Mouse (Mus musculus) hindbrain, embryonic 10.5 days (tissue): ENCODE results near the gene Cftr. TPM values are rescaled to one million over a fixed set of nuclear protein-coding genes. Genes with fewer than 3 reads are reported as not detected.

Experiments
- DNase-seq: peaks from one replicate; pipeline ENCODE4 v3.0.0-alpha.2; 2017; ENCODE audit warnings: low spot score
- H3K27ac ChIP-seq: fragments of 300-500 bp; sonication (generic); 2 replicates; pipeline ENCODE4 v1.5.1; 2016; ENCODE audit warnings: mild to moderate bottlenecking, moderate library complexity
- H3K27me3 ChIP-seq: fragments of 300-500 bp; sonication (generic); 2 replicates; pipeline ENCODE4 v1.6.1; 2016; ENCODE audit warnings: mild to moderate bottlenecking; ENCODE audit not compliant: poor library complexity, insufficient read depth, severe bottlenecking
- H3K36me3 ChIP-seq: fragments of 300-500 bp; sonication (generic); 2 replicates; pipeline ENCODE4 v1.6.1; 2016; ENCODE audit warnings: mild to moderate bottlenecking, moderate library complexity
- H3K4me1 ChIP-seq: fragments of 300-500 bp; sonication (generic); replicated peaks from 2 replicates; pipeline ENCODE4 v1.6.1; 2016; ENCODE audit warnings: mild to moderate bottlenecking
- H3K4me3 ChIP-seq: fragments of 300-500 bp; sonication (generic); 2 replicates; pipeline ENCODE4 v1.5.1; 2016; ENCODE audit warnings: mild to moderate bottlenecking, moderate library complexity
- H3K9me3 ChIP-seq: fragments of 300-500 bp; sonication (generic); 2 replicates; pipeline ENCODE4 v1.6.1; 2016; ENCODE audit warnings: mild to moderate bottlenecking, moderate library complexity
- WGBS: fragments of 180-500 bp; shearing (Covaris S2); methylation state at CpG from one replicate; pipeline ENCODE4 v1.1.7; 2016; 5-methylcytosine and 5-hydroxymethylcytosine counted together
- polyA plus RNA-seq: library from polyadenylated mRNA; unstranded; fragments of >200 nt; fragmentation: Nextera tagmentation; extraction: Ambion mirVana; gene quantifications from 2 replicates; pipeline ENCODE4 v1.2.1, GENCODE M21; 2016

Gene Cftr
- polyA plus RNA-seq: 0.21 and 0.24 TPM in 2 replicates

DNA sequence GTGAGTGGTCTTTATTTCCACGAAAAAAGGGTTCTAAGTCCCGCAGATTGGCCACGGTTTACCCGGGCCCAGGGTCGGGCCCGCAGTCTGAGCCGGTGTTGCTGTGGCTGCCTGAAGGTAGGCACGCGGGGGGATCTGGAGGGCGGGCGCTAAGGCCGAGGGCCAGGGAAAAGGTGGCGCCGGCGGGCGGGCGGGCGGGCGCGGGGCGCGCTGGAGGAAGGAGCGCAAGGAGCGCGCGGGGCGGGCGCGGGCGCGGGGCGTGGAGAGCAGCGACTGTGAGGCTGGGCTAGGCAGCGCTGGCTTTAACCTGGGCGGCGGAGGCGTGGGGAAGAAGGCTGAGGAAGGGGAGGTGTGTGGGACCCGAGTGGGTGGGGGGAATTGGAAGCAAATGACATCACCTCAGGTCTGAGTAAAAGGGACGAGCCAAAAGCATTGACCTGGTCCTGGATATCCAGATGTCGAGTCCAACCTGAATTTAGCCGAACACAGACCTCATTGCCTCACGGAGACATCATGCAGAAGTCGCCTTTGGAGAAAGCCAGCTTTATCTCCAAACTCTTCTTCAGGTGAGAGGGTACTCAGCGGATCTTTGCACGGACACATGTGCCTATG lies at the start of gene Cftr:
Gene Cftr (plus strand): TSS at position 377 of the 612 bp plus-strand sequence.
- Histone ChIP-seq H3K4me3 (peak within 1 kb of the TSS; percentile 64), H3K9me3 (no peaks in the 10 kb centered on the region), H3K27me3 (peaks cover 28% of the 10 kb centered on the region), H3K27ac (peak within 1 kb of the TSS; percentile 60; the same call in 1 of the 2 replicates), H3K4me1 (peaks cover 7% of the 10 kb centered on the region; the same call in 1 of the 2 replicates), H3K36me3 (no peaks in the 10 kb centered on the region)
- DNase-seq: peak; percentile 43
- WGBS: 2% methylated on average over 45 of the region's 45 CpGs

GRCm38 (mm10) chr6:18127206-18127983 lies 43.1 kb upstream of the Cftr start:
- H3K36me3 ChIP-seq: no peaks in the 10 kb centered on the region
- 72% methylated on average over 2 of the region's 2 CpGs for WGBS
- H3K27me3 ChIP-seq: no peaks in the 10 kb centered on the region
- no peak overlapping the region for H3K27ac ChIP-seq
- DNase-seq: no peak
- no peaks in the 10 kb centered on the region for H3K4me1 ChIP-seq
- no peak overlapping the region for H3K4me3 ChIP-seq
- H3K9me3 ChIP-seq: no peaks in the 10 kb centered on the region

DNA sequence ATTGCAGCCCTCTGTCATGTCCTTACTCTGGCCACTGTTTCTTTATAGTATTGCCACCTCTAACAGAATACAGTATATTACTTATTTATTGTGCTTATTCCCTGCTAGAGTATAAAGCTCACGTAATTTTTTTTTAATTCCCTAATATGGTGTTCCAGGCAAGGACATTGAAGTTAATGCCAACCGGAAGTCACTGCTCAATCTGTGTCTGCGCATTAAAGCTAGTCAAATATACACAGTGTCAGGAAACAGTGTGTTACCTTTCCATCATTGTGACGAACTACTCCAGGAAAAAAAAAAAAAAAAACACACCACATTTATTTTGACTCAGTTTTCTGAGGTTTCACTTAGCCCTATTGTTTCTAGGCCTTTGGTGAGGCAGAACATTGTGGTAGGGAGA lies 42.4 kb upstream of the Cftr start:
- no peaks in the 10 kb centered on the region for H3K4me1 ChIP-seq
- 86% methylated on average over 4 of the region's 4 CpGs for WGBS
- H3K9me3 ChIP-seq: no peaks in the 10 kb centered on the region
- no peak overlapping the region for H3K4me3 ChIP-seq
- DNase-seq: no peak
- H3K36me3 ChIP-seq: no peaks in the 10 kb centered on the region
- no peak overlapping the region for H3K27ac ChIP-seq
- H3K27me3 ChIP-seq: no peaks in the 10 kb centered on the region

DNA sequence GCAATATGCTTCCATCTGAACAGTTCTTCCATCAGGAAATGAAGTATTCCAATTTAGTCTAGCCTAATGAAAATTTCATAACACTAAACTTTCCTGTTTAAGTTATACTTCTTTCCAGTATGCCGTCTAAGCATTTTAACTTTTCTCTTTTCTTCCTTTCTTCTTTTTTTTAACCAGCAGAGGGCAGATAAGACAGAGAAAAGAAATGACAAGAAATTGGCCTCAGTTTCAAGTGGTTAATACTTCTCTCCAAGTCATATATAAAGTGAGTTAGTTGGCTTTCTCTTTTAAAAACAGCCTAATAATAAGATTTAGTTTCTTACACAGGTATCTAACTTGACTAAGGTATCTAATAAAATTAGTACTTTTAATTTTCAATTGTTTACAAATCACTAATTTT lies 35.2 kb upstream of the Cftr start:
- WGBS: 70% methylated on average over 1 of the region's 1 CpGs
- no peaks in the 10 kb centered on the region for H3K27me3 ChIP-seq
- no peak overlapping the region for H3K27ac ChIP-seq
- H3K4me1 ChIP-seq: no peaks in the 10 kb centered on the region
- H3K4me3 ChIP-seq: no peak overlapping the region
- DNase-seq: no peak
- no peaks in the 10 kb centered on the region for H3K36me3 ChIP-seq
- H3K9me3 ChIP-seq: no peaks in the 10 kb centered on the region

DNA sequence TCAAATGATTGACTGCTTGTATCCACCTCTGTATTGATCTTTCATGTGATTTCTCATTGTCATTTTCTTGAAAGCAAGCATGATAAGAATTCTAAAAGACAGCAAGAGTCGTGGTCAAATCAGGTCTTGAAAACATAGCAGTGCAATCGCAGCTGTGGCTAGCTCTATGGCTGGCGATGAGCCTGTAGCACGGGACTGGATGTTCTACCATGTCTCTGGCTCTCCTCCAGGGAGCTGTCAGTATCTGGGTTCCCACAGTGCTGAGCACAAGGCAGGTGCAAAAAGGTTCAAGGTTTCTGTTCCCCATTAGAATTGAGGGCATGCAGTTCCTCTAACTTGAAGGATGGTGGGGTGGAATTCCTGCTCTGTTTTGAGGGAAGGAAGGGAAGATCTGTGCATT lies 17.5 kb upstream of the Cftr start:
- no peaks in the 10 kb centered on the region for H3K27me3 ChIP-seq
- no peak for DNase-seq
- H3K36me3 ChIP-seq: no peaks in the 10 kb centered on the region
- H3K4me1 ChIP-seq: no peaks in the 10 kb centered on the region
- H3K27ac ChIP-seq: no peak overlapping the region
- WGBS: 81% methylated on average over 4 of the region's 4 CpGs
- H3K9me3 ChIP-seq: no peaks in the 10 kb centered on the region
- H3K4me3 ChIP-seq: no peak overlapping the region

DNA sequence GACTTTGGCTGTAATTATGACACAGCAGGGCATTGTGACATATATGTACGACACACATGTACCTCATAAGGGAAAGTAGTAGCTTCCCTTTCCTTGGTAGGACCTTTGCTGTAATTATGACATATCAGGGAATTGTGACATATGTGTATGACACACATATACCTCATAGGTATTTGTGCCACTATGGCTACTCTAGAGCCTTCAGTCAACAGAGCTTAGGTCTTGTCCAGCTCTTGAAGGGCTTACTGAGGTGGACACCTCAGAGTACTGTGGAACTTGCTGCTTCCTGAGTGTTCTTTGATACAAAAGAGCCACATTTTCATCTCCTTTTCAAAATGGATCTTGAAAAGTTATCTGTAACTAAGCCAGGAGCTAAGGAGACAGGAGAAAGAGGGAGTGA lies 869 bp upstream of the Cftr start:
- Histone ChIP-seq H3K36me3 (no peaks in the 10 kb centered on the region), H3K9me3 (no peaks in the 10 kb centered on the region), H3K4me3 (no peak overlapping the region; the same call in 1 of the 2 replicates), H3K4me1 (peaks cover 7% of the 10 kb centered on the region; the same call in 1 of the 2 replicates), H3K27ac (no peak overlapping the region), H3K27me3 (peaks cover 28% of the 10 kb centered on the region)
- DNase-seq: no peak
- WGBS: 83% methylated on average over 1 of the region's 1 CpGs

DNA sequence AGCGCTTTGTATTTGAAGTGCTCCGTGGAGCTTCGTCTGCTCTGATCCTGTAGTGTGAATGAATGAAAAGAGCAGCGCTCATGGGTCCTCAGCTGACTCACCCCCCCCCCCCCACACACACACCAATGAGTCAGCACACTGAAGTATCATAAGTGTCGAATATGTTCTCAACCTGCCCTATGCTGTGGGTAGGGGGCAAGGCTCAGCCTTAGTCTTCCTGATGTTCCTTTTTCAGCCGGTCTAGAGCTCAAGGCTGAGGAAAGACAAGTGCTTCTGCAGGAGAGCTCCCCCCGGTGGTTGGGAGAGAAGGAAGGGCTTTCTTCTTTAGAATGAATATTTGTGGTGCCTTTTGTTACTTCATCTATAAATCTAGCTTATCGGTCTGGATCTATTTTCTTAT lies 1.1 kb downstream of the Cftr start:
- Histone ChIP-seq H3K27ac (no peak overlapping the region), H3K9me3 (no peaks in the 10 kb centered on the region), H3K27me3 (peaks cover 28% of the 10 kb centered on the region), H3K4me3 (no peak overlapping the region), H3K36me3 (no peaks in the 10 kb centered on the region), H3K4me1 (peaks cover 7% of the 10 kb centered on the region; the same call in 1 of the 2 replicates)
- 62% methylated on average over 8 of the region's 8 CpGs for WGBS
- peak; percentile 6 for DNase-seq

DNA sequence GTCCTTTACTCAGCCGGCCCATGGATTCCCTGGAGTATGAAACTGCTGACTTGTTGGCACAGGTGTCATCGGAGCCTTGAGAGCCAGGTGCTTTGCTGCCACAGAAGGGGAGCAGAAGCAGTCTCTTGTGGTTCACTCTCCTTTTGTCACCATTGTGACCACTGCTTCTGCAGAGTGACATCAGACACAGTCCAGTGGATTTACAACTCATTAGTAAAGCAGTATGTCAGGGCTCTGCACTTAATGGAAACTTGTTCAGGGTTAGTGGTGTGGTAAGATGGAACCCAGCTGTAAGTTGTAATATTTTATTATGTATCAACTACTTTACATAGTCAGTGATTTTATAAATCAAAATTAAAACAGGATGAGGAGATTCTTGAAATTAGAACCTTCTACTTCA lies 7.0 kb downstream of the Cftr start:
- no peaks in the 10 kb centered on the region for H3K9me3 ChIP-seq
- WGBS: 84% methylated on average over 2 of the region's 2 CpGs
- H3K27me3 ChIP-seq: no peaks in the 10 kb centered on the region
- H3K27ac ChIP-seq: no peak overlapping the region
- H3K4me3 ChIP-seq: no peak overlapping the region
- no peaks in the 10 kb centered on the region for H3K4me1 ChIP-seq
- DNase-seq: no peak
- no peaks in the 10 kb centered on the region for H3K36me3 ChIP-seq

DNA sequence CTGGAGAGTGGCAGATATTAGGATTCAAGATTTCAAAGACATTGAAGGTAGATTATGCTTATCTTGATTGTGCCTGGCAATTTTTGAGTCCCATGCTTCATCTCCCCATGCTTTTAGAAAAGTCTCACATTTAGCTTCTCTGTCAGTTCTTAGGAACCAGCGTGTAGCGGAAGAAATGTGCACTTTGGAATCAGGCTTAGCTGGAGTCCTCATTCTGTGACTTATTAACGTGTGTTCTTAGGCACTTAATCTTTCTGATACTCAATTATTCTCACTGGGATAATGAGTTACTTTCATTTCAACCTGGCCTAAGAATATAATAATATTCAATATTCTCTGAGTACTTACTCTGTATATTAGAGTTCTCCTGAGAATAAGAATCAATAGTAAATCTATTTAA lies 10.2 kb downstream of the Cftr start:
- H3K27ac ChIP-seq: no peak overlapping the region
- DNase-seq: no peak
- no peaks in the 10 kb centered on the region for H3K36me3 ChIP-seq
- no peaks in the 10 kb centered on the region for H3K27me3 ChIP-seq
- H3K9me3 ChIP-seq: no peaks in the 10 kb centered on the region
- no peak overlapping the region for H3K4me3 ChIP-seq
- H3K4me1 ChIP-seq: no peaks in the 10 kb centered on the region
- 89% methylated on average over 3 of the region's 3 CpGs for WGBS

DNA sequence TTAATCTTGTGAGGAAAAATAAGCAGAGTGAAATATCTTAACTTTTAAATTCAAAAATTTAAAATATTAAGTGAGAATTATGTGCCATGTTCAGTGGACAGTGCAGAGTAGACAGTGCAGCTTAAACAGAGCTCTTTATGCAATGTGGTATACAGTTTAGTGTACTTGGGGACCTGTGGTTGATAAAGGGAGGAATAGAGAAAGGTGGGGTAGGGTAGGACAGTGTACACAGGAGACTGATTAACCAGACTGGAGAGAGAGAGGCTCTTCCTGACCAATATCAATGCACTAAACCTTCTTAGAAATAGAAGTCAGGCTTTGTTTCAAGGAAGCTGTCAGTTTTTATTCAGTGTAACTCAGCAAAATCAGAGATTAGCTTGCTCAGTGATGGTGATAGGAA lies 12.4 kb downstream of the Cftr start:
- no peak for DNase-seq
- H3K27ac ChIP-seq: no peak overlapping the region

DNA sequence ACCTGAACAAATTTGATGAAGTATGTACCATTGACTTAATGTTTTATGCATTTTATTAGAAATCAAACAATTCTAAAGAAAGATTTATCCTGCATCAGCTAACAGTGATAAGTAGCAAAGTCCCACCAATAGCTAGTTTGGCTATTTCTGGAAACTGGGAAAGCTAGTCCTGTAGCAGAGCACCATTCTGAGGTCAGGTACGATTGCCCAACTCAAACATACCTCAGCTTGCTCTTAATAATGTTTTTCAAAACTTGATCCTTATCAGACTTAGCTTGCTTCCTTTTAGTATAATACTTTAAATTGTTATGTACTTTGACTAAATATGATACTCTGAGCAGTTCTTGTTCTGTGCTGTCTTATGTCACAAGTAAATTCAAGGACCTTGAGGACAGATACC lies 50.2 kb downstream of the Cftr start:
- H3K27me3 ChIP-seq: no peaks in the 10 kb centered on the region
- no peak overlapping the region for H3K4me3 ChIP-seq
- H3K4me1 ChIP-seq: peaks cover 5% of the 10 kb centered on the region; the same call in 1 of the 2 replicates
- no peak for DNase-seq
- H3K9me3 ChIP-seq: no peaks in the 10 kb centered on the region
- WGBS: 88% methylated on average over 1 of the region's 1 CpGs
- H3K27ac ChIP-seq: no peak overlapping the region
- H3K36me3 ChIP-seq: no peaks in the 10 kb centered on the region

More for the DNA sequence above, 12.4 kb downstream of the Cftr start:
- H3K4me1 ChIP-seq: no peaks in the 10 kb centered on the region
- H3K27me3 ChIP-seq: no peaks in the 10 kb centered on the region
- no peaks in the 10 kb centered on the region for H3K36me3 ChIP-seq
- H3K9me3 ChIP-seq: no peaks in the 10 kb centered on the region
- H3K4me3 ChIP-seq: no peak overlapping the region

GRCm38 (mm10) chr6:18223206-18223605 lies 52.7 kb downstream of the Cftr start:
- 95% methylated on average over 4 of the region's 4 CpGs for WGBS
- H3K36me3 ChIP-seq: no peaks in the 10 kb centered on the region
- H3K4me1 ChIP-seq: peaks cover 5% of the 10 kb centered on the region; the same call in 1 of the 2 replicates
- no peaks in the 10 kb centered on the region for H3K27me3 ChIP-seq
- H3K27ac ChIP-seq: no peak overlapping the region
- H3K4me3 ChIP-seq: no peak overlapping the region
- no peak for DNase-seq
- no peaks in the 10 kb centered on the region for H3K9me3 ChIP-seq

- Histone ChIP-seq H3K4me3 (no peak overlapping the region), H3K27me3 (no peaks in the 10 kb centered on the region), H3K4me1 (peaks cover 5% of the 10 kb centered on the region; the same call in 1 of the 2 replicates), H3K27ac (no peak overlapping the region), H3K36me3 (no peaks in the 10 kb centered on the region), H3K9me3 (no peaks in the 10 kb centered on the region)
- WGBS: 4% methylated on average over 3 of the region's 3 CpGs
- peak; percentile 3 for DNase-seq
Observed at GRCm38 (mm10) chr6:18225157-18225556, 54.7 kb downstream of the Cftr start.
